Mouse (Mus musculus) liver, embryonic 16.5 days (tissue): Measurements from ENCODE around the gene Fam229b. TPM values are rescaled to one million over a fixed set of nuclear protein-coding genes. Genes with fewer than 3 reads are reported as not detected.

Source experiments
- ATAC-seq: fragments of 200-750 bp; cut with Nextera tagmentation; 2 replicates; pipeline ENCODE4 v1.8.0; 2017; ENCODE audit warnings: low read depth, mild to moderate bottlenecking, moderate number of reproducible peaks, moderate library complexity
- H3K27ac ChIP-seq: fragments of 300-500 bp; sonication (generic); 2 replicates; pipeline ENCODE4 v1.5.1; 2014; ENCODE audit warnings: mild to moderate bottlenecking, low read length
- H3K27me3 ChIP-seq: fragments of 300-500 bp; sonication (generic); 2 replicates; pipeline ENCODE4 v1.6.1; 2014; ENCODE audit warnings: low read depth, low read length, mixed read lengths; ENCODE audit not compliant: control insufficient read depth, insufficient read depth
- H3K36me3 ChIP-seq: fragments of 300-500 bp; sonication (generic); 2 replicates; pipeline ENCODE4 v1.6.1; 2014; ENCODE audit warnings: mild to moderate bottlenecking; ENCODE audit not compliant: control insufficient read depth, insufficient read depth
- H3K4me1 ChIP-seq: fragments of 300-500 bp; sonication (generic); 2 replicates; pipeline ENCODE4 v1.6.1; 2014; ENCODE audit warnings: low read depth, low read length, mixed read lengths; ENCODE audit not compliant: control insufficient read depth
- H3K4me2 ChIP-seq: fragments of 300-500 bp; sonication (generic); 2 replicates; pipeline ENCODE4 v1.6.1; 2014; ENCODE audit warnings: low read depth, low read length, mixed read lengths
- H3K4me3 ChIP-seq: fragments of 300-500 bp; sonication (generic); 2 replicates; pipeline ENCODE4 v1.5.1; 2014; ENCODE audit warnings: low read depth, mild to moderate bottlenecking, low read length
- H3K9ac ChIP-seq: fragments of 300-500 bp; sonication (generic); 2 replicates; pipeline ENCODE4 v1.6.1; 2014; ENCODE audit warnings: low read depth, low read length
- H3K9me3 ChIP-seq: fragments of 300-500 bp; sonication (generic); replicated peaks from 2 replicates; pipeline ENCODE4 v1.6.1; 2016; ENCODE audit warnings: low read length; ENCODE audit not compliant: control insufficient read depth
- WGBS: fragments of 180-500 bp; shearing (Covaris S2); extraction: QIAGEN DNeasy Blood & Tissue Kit; methylation state at CpG from one replicate; pipeline ENCODE4 v1.1.7; 2014; ENCODE audit not compliant: insufficient replicate concordance; 5-methylcytosine and 5-hydroxymethylcytosine counted together
- polyA plus RNA-seq: library from polyadenylated mRNA; unstranded; fragments of >200 nt; fragmentation: Nextera tagmentation; extraction: Ambion mirVana; gene quantifications from 2 replicates; pipeline ENCODE4 v1.2.1, GENCODE M21; 2015

Gene Fam229b
- polyA plus RNA-seq, 1 experiment from 2014 or later = 0.58 TPM

GRCm38 (mm10) chr10:39106413-39106812, 27.3 kb downstream of the Fam229b start:
- no peak overlapping the region for H3K4me2 ChIP-seq
- ATAC-seq = no peak
- 56% methylated on average over 3 of the region's 3 CpGs for WGBS

GRCm38 (mm10) chr10:39104803-39105449, 28.8 kb downstream of the Fam229b start:
- Histone ChIP-seq H3K4me1 (no peaks in the 10 kb centered on the region), H3K36me3 (no peaks in the 10 kb centered on the region), H3K4me2 (no peak overlapping the region), H3K27ac (no peak overlapping the region), H3K9ac (no peak overlapping the region), H3K27me3 (no peaks in the 10 kb centered on the region), H3K4me3 (no peak overlapping the region), H3K9me3 (no peaks in the 10 kb centered on the region)
- ATAC-seq = no peak
- WGBS = 78% methylated on average over 8 of the region's 8 CpGs

More at GRCm38 (mm10) chr10:39106413-39106812, 27.3 kb downstream of the Fam229b start:
- Histone ChIP-seq H3K27me3 (no peaks in the 10 kb centered on the region), H3K27ac (no peak overlapping the region), H3K36me3 (no peaks in the 10 kb centered on the region), H3K4me1 (no peaks in the 10 kb centered on the region), H3K9ac (no peak overlapping the region), H3K4me3 (no peak overlapping the region), H3K9me3 (no peaks in the 10 kb centered on the region)

GRCm38 (mm10) chr10:39098746-39099145, 35.0 kb downstream of the Fam229b start:
- no peak overlapping the region for H3K4me3 ChIP-seq
- no peaks in the 10 kb centered on the region for H3K4me1 ChIP-seq
- H3K27me3 ChIP-seq = no peaks in the 10 kb centered on the region
- no peak overlapping the region for H3K4me2 ChIP-seq
- H3K36me3 ChIP-seq = no peaks in the 10 kb centered on the region
- H3K27ac ChIP-seq = no peak overlapping the region
- WGBS = 84% methylated on average over 10 of the region's 10 CpGs
- H3K9ac ChIP-seq = no peak overlapping the region
- H3K9me3 ChIP-seq = no peaks in the 10 kb centered on the region
- no peak for ATAC-seq

GRCm38 (mm10) chr10:39096981-39097380, 36.7 kb downstream of the Fam229b start:
- no peak overlapping the region for H3K4me2 ChIP-seq
- 72% methylated on average over 9 of the region's 9 CpGs for WGBS
- no peaks in the 10 kb centered on the region for H3K9me3 ChIP-seq
- no peaks in the 10 kb centered on the region for H3K4me1 ChIP-seq
- ATAC-seq = no peak
- H3K4me3 ChIP-seq = no peak overlapping the region
- H3K9ac ChIP-seq = no peak overlapping the region
- H3K36me3 ChIP-seq = no peaks in the 10 kb centered on the region
- no peak overlapping the region for H3K27ac ChIP-seq
- no peaks in the 10 kb centered on the region for H3K27me3 ChIP-seq

GRCm38 (mm10) chr10:39072048-39072447, 61.7 kb downstream of the Fam229b start:
- Histone ChIP-seq H3K4me3 (no peak overlapping the region), H3K4me1 (no peaks in the 10 kb centered on the region), H3K9ac (no peak overlapping the region), H3K27me3 (no peaks in the 10 kb centered on the region), H3K9me3 (no peaks in the 10 kb centered on the region), H3K36me3 (no peaks in the 10 kb centered on the region), H3K4me2 (no peak overlapping the region), H3K27ac (no peak overlapping the region)
- no peak for ATAC-seq
- WGBS = 68% methylated on average over 4 of the region's 4 CpGs

Other genes with a start within 250 kb of the Fam229b start
- gene Lama4, start 168.4 kb downstream of the Fam229b start, polyA plus RNA-seq = 1.5 and 2.1 TPM in 2 replicates
- 4.0 and 4.6 TPM in 2 replicates for gene Tube1, start 62 bp upstream of the Fam229b start, polyA plus RNA-seq
- gene Ccn6, start 29.9 kb upstream of the Fam229b start, polyA plus RNA-seq = not detected in 2 replicates
- 4.5 and 5.9 TPM in 2 replicates for gene Fyn, start 234.9 kb upstream of the Fam229b start, polyA plus RNA-seq